Mouse (Mus musculus) ovary, postnatal 36 days (tissue): ENCODE data around the gene Olfr1380.
"Not testable (repeated sequence)": the region's sequence is repeated elsewhere in the genome, so short reads cannot be mapped to it uniquely, and the experiment has no call there.

Source experiments
- DNase-seq: peaks from one replicate; pipeline ENCODE4 v3.0.0; 2022; ENCODE audit warnings: low spot score, mixed read lengths

Olfr1380 gene

GRCm38 (mm10) chr11:49556578-49556977 is at the start of gene Olfr1380:
Olfr1380 (plus strand) TSS chr11:49556878.
- not testable (repeated sequence) for DNase-seq

DNA sequence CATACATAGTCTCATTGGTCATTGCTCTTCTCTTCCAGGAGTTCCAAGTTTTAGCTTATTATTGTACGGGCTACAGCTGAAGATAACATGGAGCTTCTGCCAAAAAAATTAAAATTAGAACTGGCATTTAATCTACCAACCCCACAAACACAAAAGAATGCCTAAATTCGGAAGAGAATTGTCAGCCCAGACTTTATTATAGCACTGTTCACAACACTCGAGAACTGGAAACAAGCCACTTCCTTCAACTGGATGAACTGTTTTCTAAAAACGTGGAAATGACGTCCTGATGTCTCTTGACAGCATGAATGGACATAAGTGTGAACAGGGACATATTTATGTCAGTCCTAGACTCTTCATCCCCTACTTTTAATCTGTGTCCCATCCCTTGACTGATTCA is 38.6 kb upstream of the Olfr1380 start:
- DNase-seq = no peak

DNA sequence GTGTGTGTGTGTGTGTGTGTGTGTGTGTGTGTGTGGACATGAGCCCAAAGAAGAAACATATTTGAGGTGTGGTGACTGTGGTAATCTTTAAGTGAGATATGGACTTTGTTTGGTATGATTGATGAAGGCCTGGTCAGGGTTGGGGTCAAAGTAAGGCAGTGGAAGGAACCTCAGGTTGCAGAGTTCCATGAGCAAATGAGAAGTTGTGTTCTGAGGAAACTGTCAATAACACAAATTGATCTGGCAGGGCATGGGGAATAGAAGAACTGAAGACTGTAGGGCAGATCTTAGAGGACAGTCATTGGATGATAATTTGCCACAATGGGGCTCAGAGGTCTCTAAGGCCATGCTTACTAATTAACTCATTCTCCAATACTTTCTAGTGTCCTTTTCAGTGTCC is 37.3 kb upstream of the Olfr1380 start, which contains the start of gene Olfr1383:
TSS of gene Olfr1383 (plus strand) at position 301 of the 400 bp plus-strand sequence.
- no peak for DNase-seq

DNA sequence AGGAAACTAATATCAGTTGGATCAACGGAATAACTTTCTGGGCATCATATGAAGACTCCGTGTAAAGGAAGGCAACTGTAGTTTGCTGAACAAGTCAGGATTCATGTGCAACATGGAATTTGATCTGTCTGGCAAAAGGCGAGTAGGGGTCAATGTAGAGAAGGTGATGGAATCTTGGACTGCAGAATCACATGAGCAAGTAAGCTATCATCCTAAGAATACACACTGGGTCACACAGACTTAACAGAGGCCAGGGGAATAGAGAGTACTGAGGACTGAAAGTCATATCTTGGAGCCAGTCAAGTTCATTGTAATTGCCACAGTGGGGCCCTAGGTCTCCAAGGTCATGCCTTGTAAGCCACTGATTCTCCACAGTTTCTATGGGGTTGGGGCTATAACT is 28.7 kb upstream of the Olfr1380 start, which contains the start of gene Olfr1382:
TSS of gene Olfr1382 (plus strand) at position 301 of the 400 bp plus-strand sequence.
- no peak for DNase-seq

DNA sequence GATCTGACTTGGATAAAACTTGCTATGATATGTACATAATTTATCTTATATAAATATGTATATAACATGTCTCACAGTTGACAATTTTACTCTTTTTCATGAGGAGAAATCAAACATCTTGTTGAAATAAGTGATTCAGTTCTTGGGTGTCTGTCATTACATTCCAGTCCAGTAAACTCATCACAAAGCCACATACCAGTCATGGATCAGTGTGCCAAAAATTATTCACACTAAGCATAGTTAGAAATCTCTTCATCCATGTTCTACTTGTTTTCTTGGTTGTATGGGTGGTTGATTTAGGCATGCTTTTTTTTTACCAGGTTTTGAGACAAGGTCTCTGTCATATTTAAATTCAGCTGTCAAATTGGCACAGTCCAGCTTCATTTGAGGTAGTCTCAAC is 23.9 kb upstream of the Olfr1380 start:
- no peak for DNase-seq

DNA sequence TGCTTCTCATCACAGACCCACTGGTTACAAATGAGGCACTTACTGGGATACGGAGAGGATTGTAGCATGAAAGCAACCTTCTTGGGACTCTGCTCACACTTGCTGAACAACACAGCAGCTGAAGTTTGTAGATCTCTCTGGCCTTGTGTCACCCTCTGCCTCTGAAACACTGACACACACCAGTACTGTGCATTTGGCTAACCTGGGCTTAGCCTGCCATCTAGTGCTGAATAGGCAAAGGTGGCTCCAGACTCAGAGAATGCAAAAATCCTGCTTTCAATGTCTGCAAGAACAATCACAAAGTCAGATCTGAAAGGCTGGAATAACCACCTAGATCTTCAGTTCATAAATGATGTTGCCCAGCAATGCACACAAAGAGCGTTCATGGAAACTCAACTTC is 20.0 kb upstream of the Olfr1380 start:
- not testable (repeated sequence) for DNase-seq

GRCm38 (mm10) chr11:49543149-49543548 is 13.5 kb upstream of the Olfr1380 start, which contains the start of gene Olfr1381:
Olfr1381 (plus strand) TSS chr11:49543449.
- not testable (repeated sequence) for DNase-seq

- not testable (repeated sequence) for DNase-seq
Observed at GRCm38 (mm10) chr11:49554033-49554432, 2.6 kb upstream of the Olfr1380 start.

- not testable (repeated sequence) for DNase-seq
Observed at GRCm38 (mm10) chr11:49575054-49575453, 18.4 kb downstream of the Olfr1380 start.

DNA sequence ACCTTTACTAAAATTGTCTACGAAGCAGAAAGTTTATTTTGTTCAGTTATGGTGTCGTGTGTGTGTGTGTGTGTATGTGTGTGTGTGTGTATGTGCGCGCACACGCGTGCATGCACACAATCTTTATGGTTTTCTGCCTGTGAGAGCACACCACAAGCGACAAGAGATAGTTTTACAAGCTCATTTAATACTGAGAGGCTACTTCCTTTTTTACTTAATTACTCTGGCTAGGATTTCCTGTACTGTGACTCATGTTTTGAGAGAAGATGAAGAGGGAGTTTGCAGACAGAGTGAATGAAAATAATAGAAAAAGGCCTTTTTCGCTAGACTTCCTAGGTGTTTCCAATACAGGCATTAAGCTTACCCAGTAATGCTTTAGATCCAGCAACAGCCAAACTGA is 23.8 kb downstream of the Olfr1380 start:
- not testable (repeated sequence) for DNase-seq

- no peak for DNase-seq
Observed at GRCm38 (mm10) chr11:49590213-49590612, 33.5 kb downstream of the Olfr1380 start.

DNA sequence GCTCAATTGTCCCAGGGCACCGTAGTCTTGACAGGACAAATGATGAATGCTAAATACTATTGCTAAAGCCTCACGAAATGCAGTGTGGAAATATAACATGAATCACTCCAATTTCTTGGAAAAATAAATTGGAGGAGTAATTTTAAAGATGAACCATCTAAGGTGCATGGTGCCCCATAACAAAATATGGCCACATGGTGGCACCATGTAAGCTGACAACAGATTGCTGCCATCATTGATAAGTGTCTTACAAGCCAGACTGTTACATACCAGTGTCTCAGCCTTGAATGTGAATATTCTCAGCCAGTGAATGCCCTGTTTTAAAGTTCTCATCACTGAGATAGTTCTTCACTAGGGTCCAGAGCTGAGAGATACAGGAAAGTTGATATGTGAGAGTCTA is 40.5 kb downstream of the Olfr1380 start:
- not testable (repeated sequence) for DNase-seq

DNA sequence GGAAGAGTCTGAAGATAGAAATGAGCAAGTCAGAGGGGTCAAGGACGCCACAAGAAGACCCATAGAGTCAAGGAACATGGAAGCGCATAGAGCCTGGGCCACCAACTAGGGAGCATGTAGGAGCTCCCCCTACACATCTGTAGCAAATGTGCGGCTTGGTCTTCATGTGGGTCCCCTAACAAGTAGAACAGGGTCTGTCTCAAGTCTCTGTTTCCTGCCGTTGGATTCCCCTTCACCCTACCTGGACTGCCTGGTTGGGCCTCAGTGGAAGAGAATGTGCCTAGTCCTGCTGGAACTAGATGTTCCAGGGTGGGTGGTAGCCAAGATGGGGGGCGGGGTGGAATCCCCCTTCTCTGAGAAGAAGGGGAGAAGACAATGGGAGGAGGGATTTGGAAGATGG is 51.6 kb downstream of the Olfr1380 start:
- DNase-seq = not testable (repeated sequence)

GRCm38 (mm10) chr11:49608938-49609867 is 52.5 kb downstream of the Olfr1380 start, which contains the start of gene Flt4:
Flt4 (plus strand) TSS chr11:49609263.
- peak; percentile 45 for DNase-seq

- not testable (repeated sequence) for DNase-seq
Observed at GRCm38 (mm10) chr11:49609868-49610824, 53.5 kb downstream of the Olfr1380 start.

GRCm38 (mm10) chr11:49611349-49611748 is 54.7 kb downstream of the Olfr1380 start:
- DNase-seq = not testable (repeated sequence)

- DNase-seq = no peak
Observed at GRCm38 (mm10) chr11:49612154-49612553, 55.5 kb downstream of the Olfr1380 start.

DNA sequence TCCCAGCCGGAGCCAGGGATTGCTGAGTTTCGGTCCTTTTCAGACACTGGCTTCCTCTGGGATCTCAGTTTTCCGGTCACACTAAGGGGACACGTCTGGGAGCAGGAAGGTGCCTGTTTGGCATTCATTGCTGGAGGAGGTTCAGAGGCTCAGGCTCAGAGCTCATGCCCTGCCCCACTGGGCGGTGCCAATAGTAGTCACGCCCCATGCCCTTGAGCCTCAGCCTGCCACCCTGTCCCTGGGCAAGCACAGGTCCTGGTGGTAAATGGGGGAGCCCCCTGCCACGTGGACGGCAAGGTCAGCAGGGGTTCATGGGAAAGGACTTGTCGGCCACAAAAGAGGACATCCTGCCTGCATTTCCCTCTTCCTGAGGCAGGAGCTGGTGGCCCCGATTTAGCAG is 56.7 kb downstream of the Olfr1380 start:
- no peak for DNase-seq
